Mouse (Mus musculus) kidney, adult 10 weeks (tissue): Measurements from ENCODE around the gene Prss36. TPM values are rescaled to one million over a fixed set of nuclear protein-coding genes. Genes with fewer than 3 reads are reported as not detected.

ENCODE experiments used
- polyA plus RNA-seq: library from polyadenylated mRNA; stranded (reverse); fragments of 350-450 nt; fragmentation: Illumina TruSeq; extraction: RNeasy Lipid Tissue Mini Kit (QIAGEN cat#74804); gene quantifications from one replicate; pipeline ENCODE4 v1.2.3, GENCODE M21; 2014; ENCODE audit warnings: low read depth, low replicate concordance

Prss36 gene
- not detected for polyA plus RNA-seq

GRCm38 (mm10) chr7:127946470-127947023 is at the start of gene Prss36:
Gene Prss36, minus strand, starts transcription at chr7:127946725.

GRCm38 (mm10) chr7:127993341-127993977 is 46.9 kb upstream of the Prss36 start, which contains the start of gene Pycard:
Gene Pycard, minus strand, starts transcription at chr7:127993867.

GRCm38 (mm10) chr7:127967004-127967921 is 20.7 kb upstream of the Prss36 start, which contains the start of gene Fus:
Gene Fus, plus strand, starts transcription at chr7:127967457.

GRCm38 (mm10) chr7:127929923-127930322 is 16.6 kb downstream of the Prss36 start, which contains the start of gene Prss8:
Gene Prss8, minus strand, starts transcription at chr7:127930104.

GRCm38 (mm10) chr7:127912190-127912871 is 34.2 kb downstream of the Prss36 start, which contains the start of gene Kat8:
Gene Kat8, plus strand, starts transcription at chr7:127912516.

GRCm38 (mm10) chr7:127903971-127904796 is 42.3 kb downstream of the Prss36 start, which contains the start of gene Bckdk:
Gene Bckdk, plus strand, starts transcription at chr7:127904082.

GRCm38 (mm10) chr7:127895442-127895841 is 51.1 kb downstream of the Prss36 start, which contains the start of the genes Gm21974 and Vkorc1:
Gene Gm21974, minus strand, starts transcription at chr7:127895454.
Gene Vkorc1, minus strand, starts transcription at chr7:127895617.

GRCm38 (mm10) chr7:127890798-127891197 is 55.7 kb downstream of the Prss36 start, which contains the start of gene Prss53:
Gene Prss53, minus strand, starts transcription at chr7:127890970.

Other genes with a start within 250 kb of the Prss36 start
- gene Bcl7c, start 237.8 kb downstream of the Prss36 start, polyA plus RNA-seq = 1.6 TPM
- 6.3 TPM for gene Ctf1, start 234.0 kb downstream of the Prss36 start, polyA plus RNA-seq
- gene Ctf2, start 214.6 kb downstream of the Prss36 start, polyA plus RNA-seq = not detected
- gene Fbxl19, start 202.2 kb downstream of the Prss36 start, polyA plus RNA-seq = 0.28 TPM
- 3.0 TPM for gene Orai3, start 176.9 kb downstream of the Prss36 start, polyA plus RNA-seq
- gene Setd1a, start 170.1 kb downstream of the Prss36 start, polyA plus RNA-seq = 4.2 TPM
- not detected for gene Gm49388, start 161.1 kb downstream of the Prss36 start, polyA plus RNA-seq
- gene Hsd3b7, start 146.1 kb downstream of the Prss36 start, polyA plus RNA-seq = 9.7 TPM
- 8.2 TPM for gene Stx4a, start 122.4 kb downstream of the Prss36 start, polyA plus RNA-seq
- gene Stx1b, start 122.2 kb downstream of the Prss36 start, polyA plus RNA-seq = 0.16 TPM
- gene Zfp646, start 70.5 kb downstream of the Prss36 start, polyA plus RNA-seq = 4.8 TPM
- 0.77 TPM for gene Zfp668, start 69.9 kb downstream of the Prss36 start, polyA plus RNA-seq
- 0.20 TPM for gene Prss53, start 55.8 kb downstream of the Prss36 start, polyA plus RNA-seq
- not detected for gene Gm21974, start 51.3 kb downstream of the Prss36 start, polyA plus RNA-seq
- 72.8 TPM for gene Vkorc1, start 51.1 kb downstream of the Prss36 start, polyA plus RNA-seq
- gene Bckdk, start 42.6 kb downstream of the Prss36 start, polyA plus RNA-seq = 4.9 TPM
- 6.3 TPM for gene Kat8, start 34.2 kb downstream of the Prss36 start, polyA plus RNA-seq
- gene Prss8, start 16.6 kb downstream of the Prss36 start, polyA plus RNA-seq = 4.9 TPM
- gene Fus, start 20.7 kb upstream of the Prss36 start, polyA plus RNA-seq = 363 TPM
- 6.6 TPM for gene Pycard, start 47.1 kb upstream of the Prss36 start, polyA plus RNA-seq
- not detected for gene Trim72, start 57.2 kb upstream of the Prss36 start, polyA plus RNA-seq
- gene Itgam, start 115.9 kb upstream of the Prss36 start, polyA plus RNA-seq = 0.69 TPM
- gene Gm49368, start 116.0 kb upstream of the Prss36 start, polyA plus RNA-seq = not detected
- 0.93 TPM for gene Itgax, start 182.8 kb upstream of the Prss36 start, polyA plus RNA-seq
- not detected for gene Itgad, start 207.7 kb upstream of the Prss36 start, polyA plus RNA-seq